Mouse (Mus musculus) lung, postnatal 4 days (tissue): ENCODE measurements at regions not wholly inside any gene's neighbourhood (a gene's known extent, or its start where the extent isn't known, plus 50 kb on each side); places are given as distances from the start of the nearest gene placed in this dataset.

Source experiments
- DNase-seq, 2 experiments: peaks; one replicate each; pipeline ENCODE4 v3.0.0; 2021

DNA sequence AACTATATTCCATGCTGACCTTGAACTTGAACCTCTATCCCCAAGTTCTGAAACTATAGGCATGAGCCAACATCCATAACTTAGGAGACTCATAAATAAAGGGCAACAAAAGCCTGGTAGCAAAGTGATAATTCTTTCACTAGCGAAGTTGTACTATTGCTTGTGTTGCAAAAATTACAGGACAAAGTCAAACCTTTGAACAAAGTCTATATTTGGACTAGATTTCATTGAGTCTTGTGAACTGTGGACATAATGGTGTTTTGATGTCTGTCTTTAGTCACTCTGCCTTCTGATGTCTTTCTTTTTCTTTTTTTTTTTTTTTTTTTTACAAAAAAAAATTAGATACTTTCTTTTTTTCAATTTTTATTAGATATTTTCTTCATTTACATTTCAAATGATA lies 594.5 kb downstream of the Etv1 start:
- DNase-seq = no peak
